Mouse (Mus musculus) lung, adult 10 weeks (tissue): ENCODE data around the gene Vmn1r122. TPM values are rescaled to one million over a fixed set of nuclear protein-coding genes. Genes with fewer than 3 reads are reported as not detected.

Source experiments
- polyA plus RNA-seq: library from polyadenylated mRNA; stranded (reverse); fragments of 350-450 nt; fragmentation: Illumina TruSeq; extraction: RNeasy Lipid Tissue Mini Kit (QIAGEN cat#74804); gene quantifications from one replicate; pipeline ENCODE4 v1.2.3, GENCODE M21; 2014; ENCODE audit warnings: low read depth, low replicate concordance; ENCODE audit not compliant: insufficient read depth

Gene Vmn1r122
- polyA plus RNA-seq = not detected

DNA sequence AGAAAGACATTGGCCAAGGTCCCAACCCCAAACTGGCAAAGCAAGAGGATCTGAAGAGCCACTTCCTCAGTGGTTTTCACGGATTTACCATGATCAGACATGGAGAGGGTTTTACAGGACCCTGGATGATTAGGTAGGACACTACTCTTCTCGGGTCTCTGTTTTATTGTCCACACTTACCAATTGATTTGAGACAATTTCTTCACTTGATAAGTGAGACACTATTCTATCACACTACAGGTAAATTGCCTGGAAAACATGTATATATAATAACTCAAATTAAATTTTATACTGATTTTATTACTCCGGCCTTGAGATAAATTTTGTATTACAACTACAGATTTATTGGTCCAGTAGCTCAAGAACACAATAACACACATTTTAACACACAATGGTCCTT lies at the start of gene Vmn1r122:
Gene Vmn1r122 (minus strand): TSS at position 101 of the 400 bp plus-strand sequence.

DNA sequence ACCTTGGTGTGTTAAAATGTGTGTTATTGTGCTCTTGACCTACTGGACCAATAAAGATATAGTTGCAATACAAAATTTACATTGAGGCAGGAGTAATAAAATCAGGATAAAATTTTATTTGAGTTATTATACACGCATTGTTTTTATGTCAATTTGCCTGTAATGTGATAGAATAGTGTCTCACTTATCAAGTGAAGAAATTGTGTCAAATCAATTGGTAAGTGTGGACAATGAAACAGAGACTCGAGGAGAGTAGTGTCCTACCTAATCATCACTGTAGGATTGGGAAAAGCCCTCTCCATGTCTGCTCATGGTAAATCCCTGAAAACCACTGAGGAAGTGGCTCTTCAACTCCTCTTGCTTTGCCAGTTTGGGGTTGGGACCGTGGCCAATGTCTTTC lies 28.0 kb upstream of the Vmn1r122 start, which contains the start of gene Vmn1r123:
Gene Vmn1r123 (plus strand): TSS at position 301 of the 400 bp plus-strand sequence.

DNA sequence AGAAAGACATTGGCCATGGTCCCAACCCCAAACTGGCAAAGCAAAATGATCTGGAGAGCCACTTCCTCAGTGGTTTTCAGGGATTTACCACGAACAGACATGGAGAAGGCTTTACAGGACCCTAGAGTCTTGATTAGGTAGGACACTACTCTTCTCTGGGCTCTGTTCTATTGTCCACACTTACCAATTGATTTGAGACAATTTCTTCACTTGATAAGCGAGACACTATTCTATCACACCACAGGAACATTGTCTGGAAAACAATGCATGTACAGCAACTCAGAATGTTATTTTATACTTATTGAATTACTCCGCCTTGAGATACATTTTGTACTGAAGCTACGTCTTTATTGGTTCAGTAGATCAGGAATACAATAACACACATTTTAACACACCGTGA lies 35.5 kb downstream of the Vmn1r122 start, which contains the start of gene Vmn1r121:
Gene Vmn1r121 (minus strand): TSS at position 101 of the 400 bp plus-strand sequence.

Other genes with a start within 250 kb of the Vmn1r122 start
- not detected for gene Vmn1r118, start 221.8 kb downstream of the Vmn1r122 start, polyA plus RNA-seq
- gene Vmn1r119, start 121.7 kb downstream of the Vmn1r122 start, polyA plus RNA-seq = not detected
- gene Vmn1r120, start 80.3 kb downstream of the Vmn1r122 start, polyA plus RNA-seq = not detected
- gene Vmn1r121, start 35.6 kb downstream of the Vmn1r122 start, polyA plus RNA-seq = not detected
- gene Vmn1r123, start 28.1 kb upstream of the Vmn1r122 start, polyA plus RNA-seq = not detected
- not detected for gene Gm5157, start 56.3 kb upstream of the Vmn1r122 start, polyA plus RNA-seq
- gene Vmn1r124, start 126.5 kb upstream of the Vmn1r122 start, polyA plus RNA-seq = not detected
- gene Vmn1r125, start 138.1 kb upstream of the Vmn1r122 start, polyA plus RNA-seq = not detected
- gene Vmn1r126, start 167.3 kb upstream of the Vmn1r122 start, polyA plus RNA-seq = not detected
- not detected for gene Vmn1r127, start 185.7 kb upstream of the Vmn1r122 start, polyA plus RNA-seq
- gene Vmn1r128, start 215.2 kb upstream of the Vmn1r122 start, polyA plus RNA-seq = not detected
- gene Vmn1r129, start 227.2 kb upstream of the Vmn1r122 start, polyA plus RNA-seq = not detected